Mouse (Mus musculus) liver, postnatal 0 days (tissue): ENCODE results near the gene Gatad2a. TPM values are rescaled to one million over a fixed set of nuclear protein-coding genes. Genes with fewer than 3 reads are reported as not detected.

Source experiments
- ATAC-seq: fragments of 200-750 bp; cut with Nextera tagmentation; 2 replicates; pipeline ENCODE4 v1.8.0; 2017; ENCODE audit warnings: mild to moderate bottlenecking, moderate library complexity
- DNase-seq: peaks from one replicate; pipeline ENCODE4 v3.0.0-alpha.2; 2016
- H3K27ac ChIP-seq: fragments of 300-500 bp; sonication (generic); 2 replicates; pipeline ENCODE4 v1.5.1; 2014; ENCODE audit warnings: antibody characterized with exemption, moderate library complexity, mild to moderate bottlenecking, low read depth
- H3K27me3 ChIP-seq: fragments of 300-500 bp; sonication (generic); 2 replicates; pipeline ENCODE4 v1.6.1; 2014; ENCODE audit warnings: low read length, control low read depth, mixed read lengths; ENCODE audit not compliant: insufficient read depth
- H3K36me3 ChIP-seq: fragments of 300-500 bp; sonication (generic); replicated peaks from 2 replicates; pipeline ENCODE4 v1.6.1; 2014; ENCODE audit warnings: mild to moderate bottlenecking, control low read depth, low read length, moderate library complexity, mixed read lengths; ENCODE audit not compliant: insufficient read depth
- H3K4me1 ChIP-seq: fragments of 300-500 bp; sonication (generic); 2 replicates; pipeline ENCODE4 v1.6.1; 2014; ENCODE audit warnings: antibody characterized with exemption, mild to moderate bottlenecking, control low read depth; ENCODE audit not compliant: insufficient read depth
- H3K4me2 ChIP-seq: fragments of 300-500 bp; sonication (generic); 2 replicates; pipeline ENCODE4 v1.6.1; 2014; ENCODE audit warnings: low read depth, mild to moderate bottlenecking, low read length, moderate library complexity, mixed read lengths
- H3K4me3 ChIP-seq: fragments of 300-500 bp; sonication (generic); 2 replicates; pipeline ENCODE4 v1.5.1; 2014; ENCODE audit warnings: low read depth, low read length
- H3K9ac ChIP-seq: fragments of 300-500 bp; sonication (generic); replicated peaks from 2 replicates; pipeline ENCODE4 v1.6.1; 2014; ENCODE audit warnings: mild to moderate bottlenecking, moderate library complexity
- H3K9me3 ChIP-seq: fragments of 300-500 bp; sonication (generic); 2 replicates; pipeline ENCODE4 v1.6.1; 2016; ENCODE audit warnings: mild to moderate bottlenecking, control low read depth, low read length, mixed read lengths
- CTCF ChIP-seq: sonication (generic); IDR thresholded peaks from 2 replicates; pipeline ENCODE4 v1.5.1; 2016; ENCODE audit warnings: antibody characterized with exemption, low read depth
- EP300 ChIP-seq: IDR thresholded peaks from 2 replicates; pipeline ENCODE4 v1.6.1; 2016; ENCODE audit warnings: antibody characterized with exemption, low read depth, mild to moderate bottlenecking
- WGBS: fragments of 180-500 bp; shearing (Covaris S2); extraction: QIAGEN DNeasy Blood & Tissue Kit; methylation state at CpG from one replicate; pipeline ENCODE4 v1.1.7; 2014; ENCODE audit not compliant: insufficient replicate concordance; 5-methylcytosine and 5-hydroxymethylcytosine counted together
- polyA plus RNA-seq: library from polyadenylated mRNA; unstranded; fragments of >200 nt; fragmentation: Nextera tagmentation; extraction: Ambion mirVana; gene quantifications from 2 replicates; pipeline ENCODE4 v1.2.1, GENCODE M21; 2015

Gene Gatad2a
- polyA plus RNA-seq, 1 experiment from 2014 or later = 20.7 TPM

GRCm38 (mm10) chr8:69923986-69924385 is 72.2 kb downstream of the Gatad2a start:
- peaks cover 12% of the 10 kb centered on the region; the same call in 1 of the 2 replicates for H3K36me3 ChIP-seq
- H3K4me1 ChIP-seq = peaks cover 49% of the 10 kb centered on the region
- H3K27ac ChIP-seq = no peak overlapping the region

GRCm38 (mm10) chr8:69921141-69921540 is 75.0 kb downstream of the Gatad2a start:
- ATAC-seq = peak; percentile 52
- no peak for DNase-seq
- H3K4me2 ChIP-seq = peak overlapping the region; percentile 64
- no peaks in the 10 kb centered on the region for H3K27me3 ChIP-seq
- no peak for TF ChIP-seq CTCF
- no peak for TF ChIP-seq EP300
- 88% methylated on average over 2 of the region's 2 CpGs for WGBS
- H3K4me3 ChIP-seq = no peak overlapping the region
- no peaks in the 10 kb centered on the region for H3K9me3 ChIP-seq
- H3K9ac ChIP-seq = 0 out of 2 replicates have a peak overlapping the region, but pooled peaks have one; percentile 22
- H3K4me1 ChIP-seq = peaks cover 50% of the 10 kb centered on the region
- H3K27ac ChIP-seq = peak overlapping the region; percentile 88
- H3K36me3 ChIP-seq = peaks cover 19% of the 10 kb centered on the region

More at GRCm38 (mm10) chr8:69923986-69924385, 72.2 kb downstream of the Gatad2a start:
- Histone ChIP-seq H3K9ac (no peak overlapping the region), H3K27me3 (no peaks in the 10 kb centered on the region), H3K9me3 (no peaks in the 10 kb centered on the region), H3K4me2 (0 out of 2 replicates have a peak overlapping the region, but pooled peaks have one; percentile 6), H3K4me3 (no peak overlapping the region)
- TF ChIP-seq EP300 (no peak), CTCF (no peak)
- DNase-seq (no peak), ATAC-seq (no peak)
- WGBS = 40% methylated on average over 1 of the region's 1 CpGs

- peak; percentile 85 for DNase-seq
- peak; percentile 84 for ATAC-seq
- peaks cover 50% of the 10 kb centered on the region for H3K4me1 ChIP-seq
- no peaks in the 10 kb centered on the region for H3K9me3 ChIP-seq
- WGBS = 28% methylated on average over 11 of the region's 11 CpGs
- H3K27me3 ChIP-seq = no peaks in the 10 kb centered on the region
- TF ChIP-seq EP300 (peak; percentile 79), CTCF (no peak)
- H3K4me3 ChIP-seq = no peak overlapping the region
- H3K9ac ChIP-seq = peak overlapping the region; percentile 30; the same call in 1 of the 2 replicates
- peak overlapping the region; percentile 64 for H3K4me2 ChIP-seq
- peaks cover 30% of the 10 kb centered on the region for H3K36me3 ChIP-seq
- H3K27ac ChIP-seq = peak overlapping the region; percentile 88
These were observed 76.1 kb downstream of the Gatad2a start for GRCm38 (mm10) chr8:69919876-69920662.

GRCm38 (mm10) chr8:69919010-69919409 is 77.2 kb downstream of the Gatad2a start:
- H3K4me3 ChIP-seq = no peak overlapping the region
- peak; percentile 36 for ATAC-seq
- H3K9me3 ChIP-seq = no peaks in the 10 kb centered on the region
- 50% methylated on average over 1 of the region's 1 CpGs for WGBS
- H3K4me2 ChIP-seq = no peak overlapping the region
- peaks cover 46% of the 10 kb centered on the region for H3K4me1 ChIP-seq
- H3K27me3 ChIP-seq = no peaks in the 10 kb centered on the region
- H3K27ac ChIP-seq = no peak overlapping the region
- H3K9ac ChIP-seq = no peak overlapping the region
- peak; percentile 79 for DNase-seq
- peak; percentile 96 for TF ChIP-seq CTCF
- no peak for TF ChIP-seq EP300
- H3K36me3 ChIP-seq = peaks cover 40% of the 10 kb centered on the region

GRCm38 (mm10) chr8:69918506-69918905 is 77.7 kb downstream of the Gatad2a start:
- Histone ChIP-seq H3K36me3 (peaks cover 45% of the 10 kb centered on the region), H3K9me3 (no peaks in the 10 kb centered on the region), H3K9ac (no peak overlapping the region), H3K27me3 (no peaks in the 10 kb centered on the region), H3K4me3 (no peak overlapping the region), H3K4me1 (peaks cover 41% of the 10 kb centered on the region), H3K27ac (no peak overlapping the region), H3K4me2 (no peak overlapping the region)
- TF ChIP-seq CTCF = no peak
- TF ChIP-seq EP300 = no peak
- ATAC-seq (no peak), DNase-seq (no peak)

- Histone ChIP-seq H3K4me2 (no peak overlapping the region), H3K27me3 (no peaks in the 10 kb centered on the region), H3K4me1 (peaks cover 18% of the 10 kb centered on the region), H3K9me3 (no peaks in the 10 kb centered on the region), H3K36me3 (peaks cover 71% of the 10 kb centered on the region), H3K9ac (no peak overlapping the region), H3K4me3 (no peak overlapping the region), H3K27ac (no peak overlapping the region)
- TF ChIP-seq EP300 = no peak
- peak; percentile 17; the same call in 1 of the 2 replicates for TF ChIP-seq CTCF
- no peak for DNase-seq
- no peak for ATAC-seq
- WGBS = 79% methylated on average over 5 of the region's 5 CpGs
These were observed 80.4 kb downstream of the Gatad2a start for GRCm38 (mm10) chr8:69915748-69916147.
